Mouse (Mus musculus) stomach, postnatal 0 days (tissue): ENCODE data around the gene Ermard.

Experiments
- CTCF ChIP-seq: IDR thresholded peaks from 2 replicates; pipeline ENCODE4 v1.5.1; 2016; ENCODE audit warnings: antibody characterized with exemption, low read depth, mild to moderate bottlenecking, moderate library complexity
- EP300 ChIP-seq: optimal IDR thresholded peaks from 2 replicates; pipeline ENCODE3; 2016; ENCODE audit warnings: antibody characterized with exemption

GRCm38 (mm10) chr17:15130288-15130656 is 89.3 kb downstream of the Ermard start:
- TF ChIP-seq CTCF: no peak
- TF ChIP-seq EP300: no peak
